Mouse (Mus musculus): Measurements from ENCODE around the gene Acer1. TPM values are rescaled to one million over a fixed set of nuclear protein-coding genes. Genes with fewer than 3 reads are reported as not detected.
A peak's percentile ranks its signal among the peaks of the same experiment; 100 is the strongest.

The Acer1 gene
- polyA plus RNA-seq, 1 experiment from 2014 or later: not detected

GRCm38 (mm10) chr17:56984886-56985285 lies 3.0 kb upstream of the Acer1 start:
- no peaks in the 10 kb centered on the region for H3K36me3 ChIP-seq (ENCODE audit: control insufficient read depth, insufficient read depth, low read length)
- H3K9me3 ChIP-seq (ENCODE audit: control insufficient read depth, low read length): no peaks in the 10 kb centered on the region
- no peaks in the 10 kb centered on the region for H3K4me1 ChIP-seq (replicated peaks; ENCODE audit: control insufficient read depth, insufficient read depth, low read length)
- no peak overlapping the region for H3K4me3 ChIP-seq (ENCODE audit: low read depth, low read length)
- no peak overlapping the region for H3K9ac ChIP-seq (ENCODE audit: low read length)
- WGBS: 86% methylated on average over 9 of the region's 9 CpGs
- H3K27me3 ChIP-seq (ENCODE audit: control insufficient read depth, insufficient read depth, low read length): no peaks in the 10 kb centered on the region
- ATAC-seq (replicated peaks; ENCODE audit: low FRiP score) (no peak), DNase-seq (ENCODE audit: low spot score) (peak; percentile 35)
- no peak overlapping the region for H3K4me2 ChIP-seq (ENCODE audit: low read depth, low read length, severe bottlenecking)
- no peak overlapping the region for H3K27ac ChIP-seq (ENCODE audit: low read depth, low read length)

GRCm38 (mm10) chr17:56981049-56981448 lies 877 bp downstream of the Acer1 start:
- Histone ChIP-seq H3K4me1 (replicated peaks; ENCODE audit: control insufficient read depth, insufficient read depth, low read length) (no peaks in the 10 kb centered on the region), H3K4me3 (ENCODE audit: low read depth, low read length) (no peak overlapping the region), H3K4me2 (ENCODE audit: low read depth, low read length, severe bottlenecking) (no peak overlapping the region), H3K27ac (ENCODE audit: low read depth, low read length) (no peak overlapping the region), H3K36me3 (ENCODE audit: control insufficient read depth, insufficient read depth, low read length) (no peaks in the 10 kb centered on the region), H3K9ac (ENCODE audit: low read length) (no peak overlapping the region), H3K27me3 (ENCODE audit: control insufficient read depth, insufficient read depth, low read length) (no peaks in the 10 kb centered on the region), H3K9me3 (ENCODE audit: control insufficient read depth, low read length) (no peaks in the 10 kb centered on the region)
- 87% methylated on average over 7 of the region's 7 CpGs for WGBS
- ATAC-seq (replicated peaks; ENCODE audit: low FRiP score) (no peak), DNase-seq (ENCODE audit: low spot score) (peak; percentile 41)

GRCm38 (mm10) chr17:56979524-56979923 lies 2.4 kb downstream of the Acer1 start:
- no peaks in the 10 kb centered on the region for H3K4me1 ChIP-seq (replicated peaks; ENCODE audit: control insufficient read depth, insufficient read depth, low read length)
- H3K4me3 ChIP-seq (ENCODE audit: low read depth, low read length): no peak overlapping the region
- no peak for ATAC-seq (replicated peaks; ENCODE audit: low FRiP score)
- H3K9ac ChIP-seq (ENCODE audit: low read length): no peak overlapping the region
- DNase-seq (ENCODE audit: low spot score): no peak
- H3K4me2 ChIP-seq (ENCODE audit: low read depth, low read length, severe bottlenecking): no peak overlapping the region
- no peaks in the 10 kb centered on the region for H3K9me3 ChIP-seq (ENCODE audit: control insufficient read depth, low read length)
- no peaks in the 10 kb centered on the region for H3K36me3 ChIP-seq (ENCODE audit: control insufficient read depth, insufficient read depth, low read length)
- H3K27me3 ChIP-seq (ENCODE audit: control insufficient read depth, insufficient read depth, low read length): no peaks in the 10 kb centered on the region
- no peak overlapping the region for H3K27ac ChIP-seq (ENCODE audit: low read depth, low read length)
- WGBS: 40% methylated on average over 7 of the region's 8 CpGs

- ATAC-seq (replicated peaks; ENCODE audit: low FRiP score): no peak
- WGBS: 80% methylated on average over 8 of the region's 8 CpGs
These were observed 5.2 kb downstream of the Acer1 start for GRCm38 (mm10) chr17:56976531-56977390.

GRCm38 (mm10) chr17:56975391-56975790 lies 6.5 kb downstream of the Acer1 start:
- WGBS: 77% methylated on average over 3 of the region's 3 CpGs
- H3K4me2 ChIP-seq (ENCODE audit: low read depth, low read length, severe bottlenecking): no peak overlapping the region
- no peaks in the 10 kb centered on the region for H3K4me1 ChIP-seq (replicated peaks; ENCODE audit: control insufficient read depth, insufficient read depth, low read length)
- H3K36me3 ChIP-seq (ENCODE audit: control insufficient read depth, insufficient read depth, low read length): no peaks in the 10 kb centered on the region
- ATAC-seq (replicated peaks; ENCODE audit: low FRiP score) (no peak), DNase-seq (ENCODE audit: low spot score) (peak; percentile 40)
- H3K27me3 ChIP-seq (ENCODE audit: control insufficient read depth, insufficient read depth, low read length): no peaks in the 10 kb centered on the region
- no peak overlapping the region for H3K9ac ChIP-seq (ENCODE audit: low read length)
- H3K9me3 ChIP-seq (ENCODE audit: control insufficient read depth, low read length): no peaks in the 10 kb centered on the region
- H3K4me3 ChIP-seq (ENCODE audit: low read depth, low read length): no peak overlapping the region
- no peak overlapping the region for H3K27ac ChIP-seq (ENCODE audit: low read depth, low read length)

More at GRCm38 (mm10) chr17:56976531-56977390, 5.2 kb downstream of the Acer1 start:
- Histone ChIP-seq H3K27me3 (ENCODE audit: control insufficient read depth, insufficient read depth, low read length) (no peaks in the 10 kb centered on the region), H3K4me3 (ENCODE audit: low read depth, low read length) (no peak overlapping the region), H3K4me1 (replicated peaks; ENCODE audit: control insufficient read depth, insufficient read depth, low read length) (no peaks in the 10 kb centered on the region), H3K36me3 (ENCODE audit: control insufficient read depth, insufficient read depth, low read length) (no peaks in the 10 kb centered on the region), H3K27ac (ENCODE audit: low read depth, low read length) (no peak overlapping the region), H3K4me2 (ENCODE audit: low read depth, low read length, severe bottlenecking) (no peak overlapping the region), H3K9me3 (ENCODE audit: control insufficient read depth, low read length) (no peaks in the 10 kb centered on the region), H3K9ac (ENCODE audit: low read length) (no peak overlapping the region)
- peak; percentile 39 for DNase-seq (ENCODE audit: low spot score)

DNA sequence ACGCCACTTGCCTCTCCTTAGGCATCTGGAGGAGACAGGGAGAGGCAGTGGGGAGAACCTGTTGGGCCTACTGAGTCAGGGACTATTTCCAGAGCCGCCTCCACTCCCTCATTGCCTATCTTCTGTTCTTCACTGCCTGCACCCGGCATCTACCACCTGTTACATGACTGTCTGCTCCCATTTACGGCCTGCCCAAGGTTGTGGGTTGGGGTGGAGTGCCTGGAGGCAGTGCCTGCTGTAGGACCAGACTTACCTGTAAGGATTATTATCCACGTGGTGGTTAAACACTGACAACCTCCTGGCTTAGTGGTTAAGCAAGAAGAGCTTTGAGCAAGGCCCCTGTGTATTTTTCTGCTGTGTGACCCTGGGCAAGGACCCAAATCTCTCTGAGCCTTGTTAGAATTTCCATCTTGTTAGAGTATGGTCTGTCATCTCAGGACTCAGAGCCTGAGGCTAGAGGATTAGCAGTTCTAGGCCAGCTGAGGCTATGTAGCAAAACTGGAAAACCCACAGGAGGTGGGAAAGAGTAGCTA lies 7.2 kb downstream of the Acer1 start:
- ATAC-seq (replicated peaks; ENCODE audit: low FRiP score): no peak
- no peaks in the 10 kb centered on the region for H3K4me1 ChIP-seq (replicated peaks; ENCODE audit: control insufficient read depth, insufficient read depth, low read length)
- H3K4me3 ChIP-seq (ENCODE audit: low read depth, low read length): no peak overlapping the region
- DNase-seq (ENCODE audit: low spot score): peak; percentile 38
- H3K9me3 ChIP-seq (ENCODE audit: control insufficient read depth, low read length): no peaks in the 10 kb centered on the region
- H3K27ac ChIP-seq (ENCODE audit: low read depth, low read length): no peak overlapping the region
- no peak overlapping the region for H3K4me2 ChIP-seq (ENCODE audit: low read depth, low read length, severe bottlenecking)
- no peaks in the 10 kb centered on the region for H3K36me3 ChIP-seq (ENCODE audit: control insufficient read depth, insufficient read depth, low read length)
- 75% methylated on average over 5 of the region's 5 CpGs for WGBS
- no peak overlapping the region for H3K9ac ChIP-seq (ENCODE audit: low read length)
- H3K27me3 ChIP-seq (ENCODE audit: control insufficient read depth, insufficient read depth, low read length): no peaks in the 10 kb centered on the region

GRCm38 (mm10) chr17:56973956-56974707 lies 7.8 kb downstream of the Acer1 start:
- no peak overlapping the region for H3K4me2 ChIP-seq (ENCODE audit: low read depth, low read length, severe bottlenecking)
- no peaks in the 10 kb centered on the region for H3K27me3 ChIP-seq (ENCODE audit: control insufficient read depth, insufficient read depth, low read length)
- DNase-seq (ENCODE audit: low spot score) (peak; percentile 41), ATAC-seq (replicated peaks; ENCODE audit: low FRiP score) (no peak)
- H3K4me1 ChIP-seq (replicated peaks; ENCODE audit: control insufficient read depth, insufficient read depth, low read length): no peaks in the 10 kb centered on the region
- no peaks in the 10 kb centered on the region for H3K36me3 ChIP-seq (ENCODE audit: control insufficient read depth, insufficient read depth, low read length)
- 66% methylated on average over 13 of the region's 14 CpGs for WGBS
- no peak overlapping the region for H3K9ac ChIP-seq (ENCODE audit: low read length)
- no peak overlapping the region for H3K4me3 ChIP-seq (ENCODE audit: low read depth, low read length)
- H3K9me3 ChIP-seq (ENCODE audit: control insufficient read depth, low read length): no peaks in the 10 kb centered on the region
- H3K27ac ChIP-seq (ENCODE audit: low read depth, low read length): no peak overlapping the region

GRCm38 (mm10) chr17:56970081-56970480 lies 11.8 kb downstream of the Acer1 start:
- 71% methylated on average over 5 of the region's 5 CpGs for WGBS
- H3K4me1 ChIP-seq (replicated peaks; ENCODE audit: control insufficient read depth, insufficient read depth, low read length): no peaks in the 10 kb centered on the region
- ATAC-seq (replicated peaks; ENCODE audit: low FRiP score) (no peak), DNase-seq (ENCODE audit: low spot score) (peak; percentile 15)
- H3K9ac ChIP-seq (ENCODE audit: low read length): no peak overlapping the region
- no peak overlapping the region for H3K27ac ChIP-seq (ENCODE audit: low read depth, low read length)
- H3K36me3 ChIP-seq (ENCODE audit: control insufficient read depth, insufficient read depth, low read length): no peaks in the 10 kb centered on the region
- no peaks in the 10 kb centered on the region for H3K27me3 ChIP-seq (ENCODE audit: control insufficient read depth, insufficient read depth, low read length)
- no peak overlapping the region for H3K4me3 ChIP-seq (ENCODE audit: low read depth, low read length)
- H3K4me2 ChIP-seq (ENCODE audit: low read depth, low read length, severe bottlenecking): no peak overlapping the region
- no peaks in the 10 kb centered on the region for H3K9me3 ChIP-seq (ENCODE audit: control insufficient read depth, low read length)

All from forebrain, embryonic 11.5 days (tissue).